ENCODE assay signal across 21 mouse cellular contexts in genomic region chr12:117499242-117499641, GRCm38 (mm10). TPM values are rescaled to one million over a fixed set of nuclear protein-coding genes. Genes with fewer than 3 reads are reported as not detected.
A peak's percentile ranks its signal among the peaks of the same experiment; 100 is the strongest.
DNase-seq lines count a peak whose midpoint lies in the region; ATAC-seq and TF ChIP-seq lines count a peak whose summit lies in the region.
"Had no signal": no experiment of that assay in that cellular context is flagged by ENCODE, and none has a peak within 500 bp of the region (broad histone marks: within the 10 kb centered on the region; RNA-seq: fewer than 3 reads in every experiment).

No protein-coding gene starts in this region.

- H3K36me3 ChIP-seq in kidney, embryonic 14.5 days (ENCODE audit: control insufficient read depth, insufficient read depth, low read length) = no peaks in the 10 kb centered on the region
- H3K36me3 ChIP-seq in liver, postnatal 0 days (replicated peaks; ENCODE audit: insufficient read depth, low read length) = no peaks in the 10 kb centered on the region
- no peaks in the 10 kb centered on the region for H3K36me3 ChIP-seq in midbrain, embryonic 10.5 days
- H3K36me3 ChIP-seq: embryonic facial prominence, embryonic 10.5 days; G1E; heart, embryonic 10.5 days; hindbrain, embryonic 15.5 days; intestine, embryonic 15.5 days; limb, embryonic 15.5 days had no signal

- DNase-seq in adrenal gland, postnatal 14 days = peak; percentile 14
- DNase-seq in adrenal gland, adult 18-20 months (ENCODE audit: low spot score in 2 of 2) = no peak
- DNase-seq in kidney, adult 8-10 months = peak; percentile 12 to 31
- DNase-seq in kidney, postnatal 14 days = peak; percentile 42
- DNase-seq in lung, postnatal 25 days (ENCODE audit: low spot score) = peak; percentile 44
- DNase-seq in liver, postnatal 0 days = no peak
- DNase-seq in midbrain, embryonic 10.5 days (ENCODE audit: low spot score) = no peak
- DNase-seq: cerebellum, adult 9-10 months; gastrocnemius, postnatal 14 days; right cerebral cortex, postnatal 25 days; thymus, adult 2 months had no signal

- TF ChIP-seq CTCF in liver, postnatal 0 days (IDR thresholded peaks at IDR 0.05; ENCODE audit: low read depth) = no peak

- H3K4me2 ChIP-seq in kidney, embryonic 14.5 days (replicated peaks; ENCODE audit: low read depth, low read length) = no peak overlapping the region
- H3K4me2 ChIP-seq in liver, postnatal 0 days (ENCODE audit: low read depth, low read length) = no peak overlapping the region
- H3K4me2 ChIP-seq: hindbrain, embryonic 15.5 days; intestine, embryonic 15.5 days; limb, embryonic 15.5 days had no signal

- no peak for TF ChIP-seq EP300 in liver, postnatal 0 days (IDR thresholded peaks at IDR 0.05; ENCODE audit: low read depth)

- H3K4me1 ChIP-seq in kidney, embryonic 14.5 days (ENCODE audit: control insufficient read depth, insufficient read depth, low read length) = no peaks in the 10 kb centered on the region; the same call in 1 of the 2 replicates
- no peaks in the 10 kb centered on the region for H3K4me1 ChIP-seq in liver, postnatal 0 days (ENCODE audit: insufficient read depth)
- H3K4me1 ChIP-seq in midbrain, embryonic 10.5 days = peaks cover 5% of the 10 kb centered on the region; the same call in 1 of the 2 replicates
- H3K4me1 ChIP-seq: intestine, embryonic 15.5 days; limb, embryonic 15.5 days; megakaryocyte, embryonic 14.5 days had no signal

- H3K27ac ChIP-seq in kidney, embryonic 14.5 days (ENCODE audit: low read depth, low read length) = no peak overlapping the region
- no peak overlapping the region for H3K27ac ChIP-seq in liver, postnatal 0 days (ENCODE audit: low read depth)
- no peak overlapping the region for H3K27ac ChIP-seq in midbrain, embryonic 10.5 days (replicated peaks)
- H3K27ac ChIP-seq: embryonic facial prominence, embryonic 10.5 days; heart, embryonic 10.5 days; hindbrain, embryonic 15.5 days; intestine, embryonic 15.5 days; limb, embryonic 15.5 days had no signal

- 79% methylated on average over 5 of the region's 5 CpGs for WGBS in kidney, embryonic 14.5 days
- 62% methylated on average over 5 of the region's 5 CpGs for WGBS in liver, postnatal 0 days (ENCODE audit: insufficient replicate concordance)
- 90% methylated on average over 5 of the region's 5 CpGs for WGBS in midbrain, embryonic 10.5 days

- no peak overlapping the region for H3K9ac ChIP-seq in kidney, embryonic 14.5 days (ENCODE audit: low read depth, low read length)
- no peak overlapping the region for H3K9ac ChIP-seq in liver, postnatal 0 days (replicated peaks)
- H3K9ac ChIP-seq: hindbrain, embryonic 15.5 days; intestine, embryonic 15.5 days; limb, embryonic 15.5 days had no signal

- ATAC-seq in kidney, embryonic 14.5 days (ENCODE audit: low FRiP score, low TSS enrichment) = no peak
- no peak for ATAC-seq in liver, postnatal 0 days
- ATAC-seq: activated CD4-positive, CD25-positive, alpha-beta regulatory T cell, adult 4 months; intestine, embryonic 15.5 days; midbrain, embryonic 16.5 days had no signal

- no peak overlapping the region for H3K4me3 ChIP-seq in kidney, embryonic 14.5 days (ENCODE audit: low read length)
- no peak overlapping the region for H3K4me3 ChIP-seq in liver, postnatal 0 days (ENCODE audit: low read depth, low read length)
- no peak overlapping the region for H3K4me3 ChIP-seq in midbrain, embryonic 10.5 days
- H3K4me3 ChIP-seq: embryonic facial prominence, embryonic 10.5 days; heart, embryonic 10.5 days; hindbrain, embryonic 15.5 days; intestine, embryonic 15.5 days; limb, embryonic 15.5 days; megakaryocyte, embryonic 14.5 days had no signal

- no peaks in the 10 kb centered on the region for H3K27me3 ChIP-seq in kidney, embryonic 14.5 days (ENCODE audit: control insufficient read depth, insufficient read depth, low read length)
- no peaks in the 10 kb centered on the region for H3K27me3 ChIP-seq in liver, postnatal 0 days (ENCODE audit: insufficient read depth, low read length)
- no peaks in the 10 kb centered on the region for H3K27me3 ChIP-seq in midbrain, embryonic 10.5 days (ENCODE audit: low read depth, poor library complexity, severe bottlenecking)
- H3K27me3 ChIP-seq: hindbrain, embryonic 15.5 days; intestine, embryonic 15.5 days; limb, embryonic 15.5 days; megakaryocyte, embryonic 14.5 days had no signal

- no peaks in the 10 kb centered on the region for H3K9me3 ChIP-seq in kidney, embryonic 14.5 days (ENCODE audit: control insufficient read depth, low read length)
- no peaks in the 10 kb centered on the region for H3K9me3 ChIP-seq in liver, postnatal 0 days (ENCODE audit: low read length)
- no peaks in the 10 kb centered on the region for H3K9me3 ChIP-seq in midbrain, embryonic 10.5 days (replicated peaks)
- H3K9me3 ChIP-seq: embryonic facial prominence, embryonic 10.5 days; heart, embryonic 10.5 days; hindbrain, embryonic 15.5 days; intestine, embryonic 15.5 days; limb, embryonic 15.5 days had no signal

RNA-seq across cellular contexts. Expression of gene Rapgef5, which starts 17.0 kb away (rescaled TPM):
- total RNA-seq in adrenal gland, postnatal 14 days (2021) = 38.9 and 42.0 TPM in 2 replicates
- total RNA-seq in adrenal gland, adult 18-20 months (2021) = 10 to 100 TPM; 38.3 to 41.4 TPM
- 8.8 and 17.9 TPM in 2 replicates for polyA plus RNA-seq in kidney, embryonic 14.5 days (2014; fragmentation: Nextera tagmentation; extraction: Ambion mirVana)
- polyA plus RNA-seq in liver, postnatal 0 days (2015; fragmentation: Nextera tagmentation; extraction: Ambion mirVana) = 2.1 and 2.2 TPM in 2 replicates
- polyA plus RNA-seq in midbrain, embryonic 10.5 days (2016; fragmentation: Nextera tagmentation; extraction: Ambion mirVana) = 6.1 and 9.4 TPM in 2 replicates
- polyA plus RNA-seq: G1E had no signal

Comparison
In these comparisons a context has a peak if more than half of its experiments do, and no peak if none do; other contexts are left out.
1. DNase-seq: peak in adrenal gland, postnatal 14 days (single experiment), kidney, adult 8-10 months (2 of 2), kidney, postnatal 14 days (single experiment) and lung, postnatal 25 days (single experiment); none in adrenal gland, adult 18-20 months (0 of 2), liver, postnatal 0 days (single experiment) and midbrain, embryonic 10.5 days (single experiment).